Mouse (Mus musculus) lung, embryonic 15.5 days (tissue): ENCODE data around the gene Prl6a1. TPM values are rescaled to one million over a fixed set of nuclear protein-coding genes. Genes with fewer than 3 reads are reported as not detected.

Experiments
- ATAC-seq: fragments of 200-750 bp; cut with Nextera tagmentation; 2 replicates; pipeline ENCODE4 v1.8.0; 2017; ENCODE audit warnings: moderate number of reproducible peaks, borderline replicate concordance; ENCODE audit not compliant: low FRiP score, low TSS enrichment; ENCODE audit errors: extremely low read depth
- H3K27ac ChIP-seq: fragments of 300-500 bp; sonication (generic); 2 replicates; pipeline ENCODE4 v1.5.1; 2015; ENCODE audit warnings: moderate library complexity, mild to moderate bottlenecking, inconsistent platforms
- H3K27me3 ChIP-seq: fragments of 300-500 bp; sonication (generic); 2 replicates; pipeline ENCODE4 v1.6.1; 2015; ENCODE audit warnings: inconsistent platforms
- H3K36me3 ChIP-seq: fragments of 300-500 bp; sonication (generic); 2 replicates; pipeline ENCODE4 v1.6.1; 2015; ENCODE audit warnings: inconsistent platforms
- H3K4me1 ChIP-seq: fragments of 300-500 bp; sonication (generic); 2 replicates; pipeline ENCODE4 v1.6.1; 2015; ENCODE audit warnings: inconsistent platforms
- H3K4me2 ChIP-seq: fragments of 300-500 bp; sonication (generic); 2 replicates; pipeline ENCODE4 v1.6.1; 2015; ENCODE audit warnings: inconsistent platforms, mild to moderate bottlenecking, moderate library complexity
- H3K4me3 ChIP-seq: fragments of 300-500 bp; sonication (generic); 2 replicates; pipeline ENCODE4 v1.5.1; 2015; ENCODE audit warnings: mild to moderate bottlenecking, inconsistent platforms
- H3K9ac ChIP-seq: fragments of 300-500 bp; sonication (generic); 2 replicates; pipeline ENCODE4 v1.6.1; 2015; ENCODE audit warnings: inconsistent platforms
- H3K9me3 ChIP-seq: fragments of 300-500 bp; sonication (generic); 2 replicates; pipeline ENCODE4 v1.6.1; 2016; ENCODE audit warnings: inconsistent platforms
- WGBS: fragments of 180-500 bp; shearing (Covaris S2); methylation state at CpG from one replicate; pipeline ENCODE4 v1.1.7; 2015; 5-methylcytosine and 5-hydroxymethylcytosine counted together
- polyA plus RNA-seq: library from polyadenylated mRNA; unstranded; fragments of >200 nt; fragmentation: Nextera tagmentation; extraction: Ambion mirVana; gene quantifications from 2 replicates; pipeline ENCODE4 v1.2.1, GENCODE M21; 2015

The Prl6a1 gene
- polyA plus RNA-seq = not detected in 2 replicates

DNA sequence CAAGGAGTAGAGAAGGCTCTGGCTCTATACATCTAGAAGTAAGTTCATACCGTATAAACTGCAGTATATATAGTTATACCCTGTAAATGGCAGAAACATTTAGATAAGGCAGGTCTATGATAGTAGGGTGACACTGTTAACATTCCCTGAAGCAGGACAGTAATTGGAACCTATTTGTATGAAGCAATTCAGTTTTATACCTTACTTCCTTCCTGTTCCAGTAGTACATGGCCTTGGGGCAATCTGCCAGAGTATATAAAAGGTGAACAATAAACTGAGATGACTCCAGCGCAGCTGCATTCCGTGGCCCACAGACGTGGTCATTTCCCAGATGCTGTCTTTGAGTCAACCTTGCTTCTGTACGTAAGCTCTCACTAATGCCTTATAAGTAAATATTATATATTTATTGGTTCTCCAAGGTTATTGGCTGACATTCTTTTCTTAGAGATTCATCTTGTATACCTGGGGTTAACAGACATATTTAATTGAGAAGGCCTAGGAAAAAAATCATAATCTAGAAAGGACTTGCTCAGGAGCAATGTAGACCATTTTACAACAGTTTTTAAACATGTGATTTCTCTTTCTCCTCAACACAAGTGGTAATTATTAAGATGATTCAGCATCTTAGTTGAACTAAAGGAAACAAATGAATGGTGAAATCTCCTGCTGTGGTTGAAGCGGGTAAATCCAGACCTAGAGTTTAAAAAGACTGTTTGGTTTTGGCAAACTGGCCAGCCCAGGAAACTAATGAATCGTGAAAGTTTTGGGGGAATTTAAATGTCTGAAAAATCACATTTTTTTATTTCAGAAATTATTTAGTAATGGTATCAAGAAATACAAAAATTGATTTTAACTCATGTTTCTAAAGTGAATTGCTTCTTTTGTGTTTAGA lies at the start of gene Prl6a1:
Prl6a1 (plus strand) TSS at position 294 of the 892 bp plus-strand sequence.
- Histone ChIP-seq H3K27ac (no peak within 1 kb of the TSS), H3K27me3 (no peaks in the 10 kb centered on the region), H3K4me2 (no peak within 1 kb of the TSS), H3K4me1 (no peaks in the 10 kb centered on the region), H3K4me3 (no peak within 1 kb of the TSS), H3K9ac (no peak within 1 kb of the TSS), H3K9me3 (no peaks in the 10 kb centered on the region), H3K36me3 (no peaks in the 10 kb centered on the region)
- WGBS = 69% methylated on average over 7 of the region's 7 CpGs
- no peak for ATAC-seq

GRCm38 (mm10) chr13:27334989-27335388 lies 22.6 kb downstream of the Prl6a1 start:
- Histone ChIP-seq H3K27me3 (no peaks in the 10 kb centered on the region), H3K9ac (no peak overlapping the region), H3K36me3 (no peaks in the 10 kb centered on the region), H3K9me3 (no peaks in the 10 kb centered on the region), H3K4me3 (no peak overlapping the region), H3K4me2 (no peak overlapping the region), H3K4me1 (no peaks in the 10 kb centered on the region), H3K27ac (no peak overlapping the region)
- ATAC-seq = no peak
- 93% methylated on average over 1 of the region's 1 CpGs for WGBS

DNA sequence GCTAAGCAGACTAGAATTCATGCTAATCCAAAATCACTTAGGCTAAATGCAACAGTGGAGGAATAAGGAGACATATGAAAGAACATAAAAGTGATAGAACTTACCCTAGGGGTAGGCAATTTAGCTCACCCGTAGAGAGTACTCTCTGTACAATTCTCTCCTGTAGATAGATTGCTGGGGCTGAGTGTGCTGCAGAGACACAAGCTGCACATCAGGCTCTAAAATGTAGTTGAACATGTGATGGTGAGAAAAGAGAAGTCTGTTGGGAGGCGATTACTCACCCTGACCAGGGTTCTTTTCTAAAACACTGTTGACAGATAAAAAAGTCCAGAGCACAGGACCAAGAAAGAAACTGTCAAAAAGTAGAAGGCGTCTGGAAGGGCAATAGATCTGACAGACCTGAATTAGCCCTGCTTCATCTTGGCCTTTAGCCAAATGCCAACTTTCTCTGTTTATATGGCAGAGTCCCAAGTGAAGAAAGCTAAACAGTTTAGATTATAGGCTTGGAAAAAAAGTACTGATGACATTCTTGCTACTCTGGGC lies 30.4 kb downstream of the Prl6a1 start:
- H3K27ac ChIP-seq = no peak overlapping the region
- H3K27me3 ChIP-seq = no peaks in the 10 kb centered on the region
- no peak overlapping the region for H3K4me2 ChIP-seq
- no peaks in the 10 kb centered on the region for H3K4me1 ChIP-seq
- WGBS = 30% methylated on average over 3 of the region's 3 CpGs
- no peak overlapping the region for H3K4me3 ChIP-seq
- ATAC-seq = no peak
- H3K9me3 ChIP-seq = no peaks in the 10 kb centered on the region
- no peaks in the 10 kb centered on the region for H3K36me3 ChIP-seq
- H3K9ac ChIP-seq = no peak overlapping the region

DNA sequence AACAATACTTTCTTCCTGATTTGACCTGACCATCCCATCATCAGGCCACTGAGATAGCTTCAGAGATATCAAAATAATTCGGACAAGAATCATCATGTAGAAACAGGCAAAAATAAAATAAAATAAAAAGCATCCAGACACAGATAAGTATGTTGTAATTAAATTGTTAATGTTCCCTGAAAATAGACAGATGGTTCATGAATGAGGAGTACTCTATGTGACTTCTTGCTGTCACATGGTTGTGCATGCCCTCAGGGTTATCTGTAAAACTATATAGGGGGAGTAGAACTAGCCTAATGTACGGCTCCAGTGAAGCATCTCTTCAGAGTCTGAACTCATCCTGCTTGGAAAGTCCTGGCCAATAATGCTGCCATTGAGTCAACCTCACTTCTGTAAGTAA lies 32.9 kb downstream of the Prl6a1 start, which contains the start of gene Prl8a2:
Prl8a2 (plus strand) TSS at position 301 of the 400 bp plus-strand sequence.
- no peak for ATAC-seq
- Histone ChIP-seq H3K27ac (no peak within 1 kb of the TSS), H3K36me3 (no peaks in the 10 kb centered on the region), H3K9ac (no peak within 1 kb of the TSS), H3K4me1 (no peaks in the 10 kb centered on the region), H3K4me3 (no peak within 1 kb of the TSS), H3K27me3 (no peaks in the 10 kb centered on the region), H3K4me2 (no peak within 1 kb of the TSS), H3K9me3 (no peaks in the 10 kb centered on the region)
- 61% methylated on average over 2 of the region's 2 CpGs for WGBS

Other genes starting within 250 kb of the Prl6a1 start
- gene Prl3d1, start 218.4 kb upstream of the Prl6a1 start, polyA plus RNA-seq = not detected in 2 replicates
- gene Prl3d2, start 190.9 kb upstream of the Prl6a1 start, polyA plus RNA-seq = not detected in 2 replicates
- not detected in 2 replicates for gene Prl3d3, start 155.8 kb upstream of the Prl6a1 start, polyA plus RNA-seq
- gene Prl3c1, start 116.0 kb upstream of the Prl6a1 start, polyA plus RNA-seq = not detected in 2 replicates
- gene Prl3b1, start 70.8 kb upstream of the Prl6a1 start, polyA plus RNA-seq = not detected in 2 replicates
- not detected in 2 replicates for gene Prl3a1, start 53.2 kb upstream of the Prl6a1 start, polyA plus RNA-seq
- gene Prl8a2, start 33.0 kb downstream of the Prl6a1 start, polyA plus RNA-seq = not detected in 2 replicates
- gene Prl2b1, start 78.2 kb downstream of the Prl6a1 start, polyA plus RNA-seq = not detected in 2 replicates
- gene Prl8a6, start 126.1 kb downstream of the Prl6a1 start, polyA plus RNA-seq = not detected in 2 replicates
- not detected in 2 replicates for gene Prl8a8, start 200.6 kb downstream of the Prl6a1 start, polyA plus RNA-seq